Mouse (Mus musculus) lung, embryonic 14.5 days (tissue): ENCODE data around the gene Amh. TPM values are rescaled to one million over a fixed set of nuclear protein-coding genes. Genes with fewer than 3 reads are reported as not detected.

Experiments
- ATAC-seq: fragments of 200-750 bp; cut with Nextera tagmentation; 2 replicates; pipeline ENCODE4 v1.8.0; 2017; ENCODE audit warnings: mild to moderate bottlenecking, moderate TSS enrichment, moderate library complexity; ENCODE audit not compliant: insufficient read depth
- DNase-seq: peaks from one replicate; pipeline ENCODE4 v3.0.0-alpha.2; 2015
- H3K27ac ChIP-seq: fragments of 300-500 bp; sonication (generic); 2 replicates; pipeline ENCODE4 v1.5.1; 2014; ENCODE audit warnings: low read depth, mild to moderate bottlenecking, moderate library complexity
- H3K27me3 ChIP-seq: fragments of 300-500 bp; sonication (generic); 2 replicates; pipeline ENCODE4 v1.6.1; 2014; ENCODE audit warnings: low read length, control low read depth; ENCODE audit not compliant: insufficient read depth
- H3K36me3 ChIP-seq: fragments of 300-500 bp; sonication (generic); 2 replicates; pipeline ENCODE4 v1.6.1; 2014; ENCODE audit warnings: control low read depth; ENCODE audit not compliant: insufficient read depth
- H3K4me1 ChIP-seq: fragments of 300-500 bp; sonication (generic); 2 replicates; pipeline ENCODE4 v1.6.1; 2014; ENCODE audit warnings: antibody characterized with exemption, control low read depth; ENCODE audit not compliant: insufficient read depth
- H3K4me2 ChIP-seq: fragments of 300-500 bp; sonication (generic); 2 replicates; pipeline ENCODE4 v1.6.1; 2014; ENCODE audit warnings: mild to moderate bottlenecking
- H3K4me3 ChIP-seq: fragments of 300-500 bp; sonication (generic); 2 replicates; pipeline ENCODE4 v1.5.1; 2014; ENCODE audit warnings: low read depth, low read length
- H3K9ac ChIP-seq: fragments of 300-500 bp; sonication (generic); 2 replicates; pipeline ENCODE4 v1.6.1; 2014
- H3K9me3 ChIP-seq: fragments of 300-500 bp; sonication (generic); 2 replicates; pipeline ENCODE4 v1.6.1; 2016; ENCODE audit warnings: low read depth, low read length, control low read depth
- CTCF ChIP-seq: IDR thresholded peaks from 2 replicates; pipeline ENCODE4 v1.5.1; 2016; ENCODE audit warnings: antibody characterized with exemption, low read depth
- WGBS: fragments of 180-500 bp; shearing (Covaris S2); extraction: QIAGEN DNeasy Blood & Tissue Kit; methylation state at CpG from one replicate; pipeline ENCODE4 v1.1.7; 2014; 5-methylcytosine and 5-hydroxymethylcytosine counted together
- polyA plus RNA-seq: library from polyadenylated mRNA; unstranded; fragments of >200 nt; fragmentation: Nextera tagmentation; extraction: Ambion mirVana; gene quantifications from 2 replicates; pipeline ENCODE4 v1.2.1, GENCODE M21; 2014

The Amh gene
- polyA plus RNA-seq, 1 experiment from 2014 or later: 0.14 TPM

DNA sequence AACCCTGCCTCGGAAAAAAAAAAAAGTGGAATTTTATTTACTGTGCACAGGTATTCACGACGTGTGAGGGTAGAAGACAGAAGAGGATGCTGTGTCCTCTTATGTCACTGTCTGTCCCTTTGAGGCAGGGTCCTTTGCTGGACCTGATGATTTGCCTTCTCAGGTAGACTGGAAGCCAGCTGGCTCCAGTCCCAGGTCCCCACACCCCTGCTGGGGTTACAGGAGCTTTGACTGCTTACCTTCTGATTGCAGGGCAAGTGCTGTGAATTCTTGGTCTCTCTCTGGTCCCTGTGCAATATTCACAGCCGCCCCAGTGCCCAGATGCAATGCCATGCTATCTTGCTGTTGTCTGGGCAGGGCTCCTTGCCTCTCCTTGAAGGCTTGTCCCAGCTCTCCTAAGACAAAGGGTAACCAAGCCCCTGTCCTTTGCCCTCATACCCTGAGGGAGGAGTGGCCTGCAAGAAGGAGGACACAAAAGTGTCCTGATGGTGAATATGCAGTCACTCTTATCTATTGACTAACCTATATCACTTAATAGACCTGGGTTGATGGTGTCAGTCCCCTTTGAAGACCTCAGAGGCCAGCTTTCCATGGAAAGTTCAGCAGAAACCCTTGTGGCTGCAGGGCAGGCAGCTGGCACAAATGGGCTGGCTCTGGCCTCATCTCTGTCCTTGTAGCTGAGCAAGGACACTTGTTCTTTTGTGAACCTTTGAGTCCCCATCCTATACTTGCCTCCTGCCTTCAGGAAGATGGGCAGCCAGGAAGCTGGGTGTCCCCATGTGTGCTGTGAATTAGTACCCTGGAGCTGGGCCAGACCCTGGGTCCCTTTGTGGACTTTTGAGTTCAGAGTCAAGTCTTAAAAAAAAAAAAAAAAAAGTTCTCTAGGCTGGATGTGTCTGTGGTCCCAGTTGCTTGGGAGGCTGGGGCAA lies 44.2 kb upstream of the Amh start:
- H3K9ac ChIP-seq: no peak overlapping the region
- no peaks in the 10 kb centered on the region for H3K27me3 ChIP-seq
- 86% methylated on average over 4 of the region's 4 CpGs for WGBS
- no peak overlapping the region for H3K4me3 ChIP-seq
- no peak overlapping the region for H3K4me2 ChIP-seq
- H3K4me1 ChIP-seq: peaks cover 19% of the 10 kb centered on the region
- ATAC-seq (no peak), DNase-seq (no peak)
- H3K36me3 ChIP-seq: peaks cover 14% of the 10 kb centered on the region; the same call in 1 of the 2 replicates
- TF ChIP-seq CTCF: no peak
- H3K9me3 ChIP-seq: no peaks in the 10 kb centered on the region
- H3K27ac ChIP-seq: no peak overlapping the region

- WGBS: 63% methylated on average over 3 of the region's 3 CpGs
- H3K9ac ChIP-seq: no peak overlapping the region
- no peaks in the 10 kb centered on the region for H3K27me3 ChIP-seq
- H3K36me3 ChIP-seq: peaks cover 23% of the 10 kb centered on the region
- no peak overlapping the region for H3K4me2 ChIP-seq
- H3K4me3 ChIP-seq: no peak overlapping the region
- no peaks in the 10 kb centered on the region for H3K9me3 ChIP-seq
- TF ChIP-seq CTCF: no peak
- DNase-seq (no peak), ATAC-seq (no peak)
- no peak overlapping the region for H3K27ac ChIP-seq
- H3K4me1 ChIP-seq: peaks cover 10% of the 10 kb centered on the region; the same call in 1 of the 2 replicates
These were observed 43.2 kb upstream of the Amh start for GRCm38 (mm10) chr10:80761821-80762220.

- H3K9me3 ChIP-seq: no peaks in the 10 kb centered on the region
- no peak overlapping the region for H3K27ac ChIP-seq
- DNase-seq (no peak), ATAC-seq (no peak)
- 84% methylated on average over 2 of the region's 2 CpGs for WGBS
- 0 out of 2 replicates have a peak, but pooled peaks cover 2% of the 10 kb centered on the region for H3K4me1 ChIP-seq
- no peak overlapping the region for H3K4me2 ChIP-seq
- no peaks in the 10 kb centered on the region for H3K27me3 ChIP-seq
- no peak overlapping the region for H3K9ac ChIP-seq
- H3K4me3 ChIP-seq: no peak overlapping the region
- peaks cover 38% of the 10 kb centered on the region for H3K36me3 ChIP-seq
- TF ChIP-seq CTCF: no peak
These were observed 41.5 kb upstream of the Amh start for GRCm38 (mm10) chr10:80763502-80763901.

DNA sequence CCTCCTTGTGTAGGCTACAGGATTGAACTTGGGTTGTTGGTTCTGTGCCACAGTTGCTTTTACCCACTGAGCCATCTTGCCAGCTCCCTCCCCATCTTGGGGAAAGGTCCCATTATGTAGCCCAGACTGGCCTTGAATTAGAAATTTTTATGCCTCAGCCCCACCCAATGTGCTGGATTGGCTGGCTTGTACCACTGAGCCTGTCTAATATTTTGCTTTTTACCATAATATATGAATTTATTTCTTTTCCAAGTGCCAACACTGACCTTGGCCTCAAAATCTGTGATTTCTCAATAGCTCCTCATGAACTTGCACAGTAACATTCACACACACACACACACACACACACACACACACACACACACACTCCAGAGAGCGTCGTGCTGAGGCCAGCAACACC lies 39.3 kb upstream of the Amh start:
- H3K36me3 ChIP-seq: peaks cover 57% of the 10 kb centered on the region
- WGBS: 56% methylated on average over 2 of the region's 2 CpGs
- no peak overlapping the region; the same call in 1 of the 2 replicates for H3K27ac ChIP-seq
- H3K9me3 ChIP-seq: no peaks in the 10 kb centered on the region
- no peak overlapping the region for H3K9ac ChIP-seq
- 0 out of 2 replicates have a peak, but pooled peaks cover 2% of the 10 kb centered on the region for H3K4me1 ChIP-seq
- H3K4me3 ChIP-seq: no peak overlapping the region
- H3K27me3 ChIP-seq: no peaks in the 10 kb centered on the region
- ATAC-seq: no peak
- no peak for DNase-seq
- no peak overlapping the region for H3K4me2 ChIP-seq
- no peak for TF ChIP-seq CTCF

GRCm38 (mm10) chr10:80766161-80766815 lies 38.8 kb upstream of the Amh start:
- Histone ChIP-seq H3K36me3 (peaks cover 62% of the 10 kb centered on the region), H3K4me1 (no peaks in the 10 kb centered on the region), H3K4me2 (no peak overlapping the region), H3K27ac (no peak overlapping the region; the same call in 1 of the 2 replicates), H3K9ac (no peak overlapping the region), H3K4me3 (no peak overlapping the region), H3K9me3 (no peaks in the 10 kb centered on the region), H3K27me3 (no peaks in the 10 kb centered on the region)
- TF ChIP-seq CTCF: no peak
- 0 out of 2 replicates have a peak, but pooled peaks have one; percentile 31 for ATAC-seq
- DNase-seq: peak; percentile 30
- 49% methylated on average over 10 of the region's 10 CpGs for WGBS

- no peaks in the 10 kb centered on the region for H3K9me3 ChIP-seq
- no peak overlapping the region for H3K4me2 ChIP-seq
- WGBS: 82% methylated on average over 6 of the region's 6 CpGs
- no peaks in the 10 kb centered on the region for H3K27me3 ChIP-seq
- H3K27ac ChIP-seq: no peak overlapping the region
- DNase-seq (no peak), ATAC-seq (no peak)
- H3K4me3 ChIP-seq: no peak overlapping the region
- no peak for TF ChIP-seq CTCF
- no peak overlapping the region for H3K9ac ChIP-seq
- no peaks in the 10 kb centered on the region for H3K4me1 ChIP-seq
- peaks cover 83% of the 10 kb centered on the region for H3K36me3 ChIP-seq
These were observed 36.7 kb upstream of the Amh start for GRCm38 (mm10) chr10:80768365-80768764.

GRCm38 (mm10) chr10:80773816-80774215 lies 31.2 kb upstream of the Amh start:
- ATAC-seq (no peak), DNase-seq (no peak)
- H3K27ac ChIP-seq: peak overlapping the region; percentile 0; the same call in 1 of the 2 replicates
- no peak for TF ChIP-seq CTCF
- H3K27me3 ChIP-seq: no peaks in the 10 kb centered on the region
- WGBS: 78% methylated on average over 5 of the region's 5 CpGs
- H3K4me1 ChIP-seq: no peaks in the 10 kb centered on the region
- H3K4me3 ChIP-seq: no peak overlapping the region
- H3K4me2 ChIP-seq: no peak overlapping the region
- H3K9ac ChIP-seq: no peak overlapping the region
- H3K36me3 ChIP-seq: peaks cover 97% of the 10 kb centered on the region
- H3K9me3 ChIP-seq: no peaks in the 10 kb centered on the region
